Mouse (Mus musculus) bone marrow macrophage, adult 2 months (primary cell): Measurements from ENCODE around the gene Kctd21. TPM values are rescaled to one million over a fixed set of nuclear protein-coding genes. Genes with fewer than 3 reads are reported as not detected.

Experiments used
- H3K27ac ChIP-seq: 2 replicates; pipeline ENCODE4 v1.5.1; 2012; ENCODE audit warnings: low read depth, low read length; ENCODE audit not compliant: insufficient read depth
- H3K4me1 ChIP-seq: 2 replicates; pipeline ENCODE4 v1.6.1; 2012; ENCODE audit warnings: low read length; ENCODE audit not compliant: control insufficient read depth, insufficient read depth
- H3K4me3 ChIP-seq: 2 replicates; pipeline ENCODE4 v1.5.1; 2012; ENCODE audit warnings: mild to moderate bottlenecking, low read length, moderate library complexity; ENCODE audit not compliant: insufficient read depth
- CTCF ChIP-seq: IDR thresholded peaks from 2 replicates; pipeline ENCODE4 v1.5.1; 2012; ENCODE audit warnings: low read depth, mild to moderate bottlenecking, low read length, moderate library complexity
- POLR2A ChIP-seq: IDR thresholded peaks from 2 replicates; pipeline ENCODE4 v1.6.1; 2012; ENCODE audit warnings: mild to moderate bottlenecking, low read depth, low read length, borderline replicate concordance
- polyA plus RNA-seq: library from polyadenylated mRNA; stranded (reverse); fragments of >200 nt; gene quantifications from 2 replicates; pipeline ENCODE4 v1.2.4, GENCODE M21; 2012; ENCODE audit not compliant: missing spikeins, insufficient read depth, insufficient read length

Kctd21 gene
- polyA plus RNA-seq, 1 experiment, result 16.3 TPM

- Histone ChIP-seq H3K4me1 (peaks cover 18% of the 10 kb centered on the region), H3K27ac (no peak overlapping the region), H3K4me3 (no peak overlapping the region)
- TF ChIP-seq CTCF, result no peak
- no peak for TF ChIP-seq POLR2A
Measured at GRCm38 (mm10) chr7:97346111-97346821, 14.1 kb downstream of the Kctd21 start.

GRCm38 (mm10) chr7:97346822-97347166 is 14.7 kb downstream of the Kctd21 start:
- peaks cover 19% of the 10 kb centered on the region for H3K4me1 ChIP-seq
- TF ChIP-seq POLR2A, result no peak
- no peak for TF ChIP-seq CTCF
- H3K4me3 ChIP-seq, result no peak overlapping the region
- no peak overlapping the region for H3K27ac ChIP-seq

GRCm38 (mm10) chr7:97347464-97347863 is 15.3 kb downstream of the Kctd21 start:
- TF ChIP-seq POLR2A (no peak), CTCF (no peak)
- Histone ChIP-seq H3K4me1 (peaks cover 20% of the 10 kb centered on the region), H3K27ac (no peak overlapping the region), H3K4me3 (no peak overlapping the region)

- Histone ChIP-seq H3K4me1 (peaks cover 17% of the 10 kb centered on the region), H3K4me3 (no peak overlapping the region), H3K27ac (no peak overlapping the region)
- no peak for TF ChIP-seq CTCF
- TF ChIP-seq POLR2A, result no peak
Measured at GRCm38 (mm10) chr7:97348318-97348717, 16.2 kb downstream of the Kctd21 start.

GRCm38 (mm10) chr7:97348836-97349235 is 16.7 kb downstream of the Kctd21 start:
- no peak for TF ChIP-seq CTCF
- TF ChIP-seq POLR2A, result no peak
- Histone ChIP-seq H3K4me3 (no peak overlapping the region), H3K27ac (no peak overlapping the region), H3K4me1 (peaks cover 19% of the 10 kb centered on the region)

- Histone ChIP-seq H3K4me3 (no peak overlapping the region), H3K27ac (no peak overlapping the region), H3K4me1 (peaks cover 23% of the 10 kb centered on the region)
- TF ChIP-seq CTCF (no peak), POLR2A (no peak)
Measured at GRCm38 (mm10) chr7:97349438-97349837, 17.3 kb downstream of the Kctd21 start.

- H3K4me3 ChIP-seq, result no peak overlapping the region
- TF ChIP-seq POLR2A (no peak), CTCF (no peak)
- H3K27ac ChIP-seq, result no peak overlapping the region
- H3K4me1 ChIP-seq, result peaks cover 35% of the 10 kb centered on the region
Measured at GRCm38 (mm10) chr7:97350891-97351290, 18.8 kb downstream of the Kctd21 start.

- no peak overlapping the region for H3K4me3 ChIP-seq
- H3K4me1 ChIP-seq, result peaks cover 43% of the 10 kb centered on the region
- no peak overlapping the region for H3K27ac ChIP-seq
- TF ChIP-seq POLR2A (no peak), CTCF (no peak)
Measured at GRCm38 (mm10) chr7:97351792-97352513, 19.8 kb downstream of the Kctd21 start.

- Histone ChIP-seq H3K4me3 (no peak overlapping the region), H3K4me1 (peaks cover 57% of the 10 kb centered on the region), H3K27ac (no peak overlapping the region)
- TF ChIP-seq CTCF (no peak), POLR2A (no peak)
Measured at GRCm38 (mm10) chr7:97353356-97353755, 21.2 kb downstream of the Kctd21 start.

GRCm38 (mm10) chr7:97355068-97355841 is 23.1 kb downstream of the Kctd21 start:
- peak overlapping the region; percentile 2; the same call in 1 of the 2 replicates for H3K4me3 ChIP-seq
- no peak for TF ChIP-seq POLR2A
- TF ChIP-seq CTCF, result no peak
- peaks cover 58% of the 10 kb centered on the region for H3K4me1 ChIP-seq
- peak overlapping the region; percentile 99 for H3K27ac ChIP-seq

- H3K4me1 ChIP-seq, result peaks cover 60% of the 10 kb centered on the region
- TF ChIP-seq CTCF, result no peak
- TF ChIP-seq POLR2A, result no peak
Measured at GRCm38 (mm10) chr7:97356253-97356652, 24.1 kb downstream of the Kctd21 start.

More at GRCm38 (mm10) chr7:97356253-97356652, 24.1 kb downstream of the Kctd21 start:
- H3K27ac ChIP-seq, result peak overlapping the region; percentile 99
- H3K4me3 ChIP-seq, result 0 out of 2 replicates have a peak overlapping the region, but pooled peaks have one; percentile 7
